Mouse (Mus musculus) MEL (cell line): ENCODE data around the gene BC029722. TPM values are rescaled to one million over a fixed set of nuclear protein-coding genes. Genes with fewer than 3 reads are reported as not detected.

Source experiments
- DNase-seq: peaks from one replicate; pipeline ENCODE4 v3.0.0; 2011; ENCODE audit warnings: low read depth, low spot score
- H3K27ac ChIP-seq: 2 replicates; pipeline ENCODE4 v1.5.1; 2012; ENCODE audit warnings: low read depth, mild to moderate bottlenecking, control low read depth, low read length, moderate library complexity; ENCODE audit not compliant: control insufficient read depth
- H3K27me3 ChIP-seq, 2 experiments: fragments of 150-350 bp in 1 of 2; sonication (generic) in 1 of 2; 2 replicates each; pipeline ENCODE4 v1.6.1; 2012; ENCODE audit warnings: low read length in 2 of 2, mild to moderate bottlenecking in 2 of 2, improper control_type of control experiment in 1 of 2, moderate library complexity in 1 of 2; ENCODE audit not compliant: insufficient read depth in 2 of 2, control insufficient read depth in 1 of 2
- H3K36me3 ChIP-seq, 2 experiments: 2 replicates each; pipeline ENCODE4 v1.6.1; 2012 to 2014; ENCODE audit warnings: low read length in 2 of 2, improper control_type of control experiment in 1 of 2, inconsistent platforms in 1 of 2, mild to moderate bottlenecking in 1 of 2; ENCODE audit not compliant: insufficient read depth in 2 of 2, control insufficient read depth in 1 of 2
- H3K4me1 ChIP-seq, 2 experiments: fragments of 150-350 bp in 1 of 2; sonication (generic) in 1 of 2; 2 replicates each; pipeline ENCODE4 v1.6.1; 2012; ENCODE audit warnings: low read length in 2 of 2, improper control_type of control experiment in 1 of 2, mild to moderate bottlenecking in 1 of 2; ENCODE audit not compliant: insufficient read depth in 2 of 2, control insufficient read depth in 1 of 2
- H3K4me3 ChIP-seq, 2 experiments: fragments of 150-350 bp in 1 of 2; sonication (generic) in 1 of 2; 2 replicates each; pipeline ENCODE4 v1.5.1; 2012; ENCODE audit warnings: low read depth in 2 of 2, low read length in 2 of 2, mild to moderate bottlenecking in 2 of 2, moderate library complexity in 2 of 2, control low read depth in 1 of 2, improper control_type of control experiment in 1 of 2; ENCODE audit not compliant: control insufficient read depth in 1 of 2, insufficient read depth in 1 of 2
- H3K79me2 ChIP-seq: 2 replicates; pipeline ENCODE4 v1.6.1; 2012; ENCODE audit warnings: mild to moderate bottlenecking, low read length, moderate library complexity; ENCODE audit not compliant: control insufficient read depth, poor library complexity, insufficient read depth
- H3K9ac ChIP-seq: 2 replicates; pipeline ENCODE4 v1.6.1; 2012; ENCODE audit warnings: low read depth, mild to moderate bottlenecking, control low read depth, low read length, moderate library complexity; ENCODE audit not compliant: control insufficient read depth, poor library complexity, severe bottlenecking
- H3K9me3 ChIP-seq: fragments of 150-350 bp; sonication (generic); replicated peaks from 2 replicates; pipeline ENCODE4 v1.6.1; 2012; ENCODE audit warnings: mild to moderate bottlenecking, low read length, improper control_type of control experiment, moderate library complexity; ENCODE audit not compliant: insufficient read depth
- CHD1 ChIP-seq: IDR thresholded peaks from 2 replicates; pipeline ENCODE4 v1.6.1; 2012; ENCODE audit warnings: low read depth, mild to moderate bottlenecking, inconsistent platforms, low read length, improper control_type of control experiment
- ELF1 ChIP-seq: IDR thresholded peaks from 2 replicates; pipeline ENCODE4 v1.6.1; 2014; ENCODE audit warnings: low read depth, mild to moderate bottlenecking, inconsistent platforms, low read length, improper control_type of control experiment, moderate library complexity
- EP300 ChIP-seq, 2 experiments: IDR thresholded peaks; 2 replicates each; pipeline ENCODE4 v1.6.1; 2011; ENCODE audit warnings: improper control_type of control experiment in 2 of 2, low read length in 2 of 2, low read depth in 1 of 2, mild to moderate bottlenecking in 1 of 2
- ETS1 ChIP-seq: IDR thresholded peaks from 2 replicates; pipeline ENCODE4 v1.6.1; 2012; ENCODE audit warnings: low read depth, mild to moderate bottlenecking, inconsistent platforms, low read length, improper control_type of control experiment, moderate library complexity
- HCFC1 ChIP-seq: IDR thresholded peaks from 2 replicates; pipeline ENCODE4 v1.6.1; 2012; ENCODE audit warnings: low read depth, mild to moderate bottlenecking, inconsistent platforms, low read length, improper control_type of control experiment, moderate library complexity
- JUND ChIP-seq: IDR thresholded peaks from 2 replicates; pipeline ENCODE4 v1.6.1; 2011; ENCODE audit warnings: low read depth, mild to moderate bottlenecking, improper control_type of control experiment, low read length
- KAT2A ChIP-seq: conservative IDR thresholded peaks from 2 replicates; pipeline ENCODE4 v1.6.1; 2012; ENCODE audit warnings: low read depth, low read length, improper control_type of control experiment, inconsistent platforms
- MAX ChIP-seq: IDR thresholded peaks from 2 replicates; pipeline ENCODE4 v1.6.1; 2011; ENCODE audit warnings: low read length, improper control_type of control experiment
- MAZ ChIP-seq: IDR thresholded peaks from 2 replicates; pipeline ENCODE4 v1.6.1; 2012; ENCODE audit warnings: low read depth, mild to moderate bottlenecking, inconsistent platforms, low read length, improper control_type of control experiment
- MEF2A ChIP-seq: IDR thresholded peaks from 2 replicates; pipeline ENCODE4 v1.6.1; 2014; ENCODE audit warnings: low read depth, mild to moderate bottlenecking, inconsistent platforms, low read length, improper control_type of control experiment; ENCODE audit not compliant: poor library complexity, insufficient replicate concordance, severe bottlenecking; ENCODE audit errors: extremely low read depth
- MYB ChIP-seq: IDR thresholded peaks from 2 replicates; pipeline ENCODE4 v1.6.1; 2011; ENCODE audit warnings: mild to moderate bottlenecking, low read depth, low read length, improper control_type of control experiment
- NELFE ChIP-seq: IDR thresholded peaks from 2 replicates; pipeline ENCODE4 v1.6.1; 2011; ENCODE audit warnings: low read depth, low read length, improper control_type of control experiment
- POLR2A ChIP-seq, 2 experiments: IDR thresholded peaks; 2 replicates each; pipeline ENCODE4 v1.6.1; 2011 to 2012; ENCODE audit warnings: low read length in 2 of 2, mild to moderate bottlenecking in 2 of 2, control low read depth in 1 of 2, improper control_type of control experiment in 1 of 2, low read depth in 1 of 2, moderate library complexity in 1 of 2; ENCODE audit not compliant: control insufficient read depth in 1 of 2, insufficient read depth in 1 of 2, poor library complexity in 1 of 2
- POLR2AphosphoS2 ChIP-seq: IDR thresholded peaks from 2 replicates; pipeline ENCODE4 v1.6.1; 2011; ENCODE audit warnings: low read length, improper control_type of control experiment
- RAD21 ChIP-seq: IDR thresholded peaks from 2 replicates; pipeline ENCODE4 v1.6.1; 2011; ENCODE audit warnings: mild to moderate bottlenecking, low read depth, low read length, improper control_type of control experiment
- RCOR1 ChIP-seq: IDR thresholded peaks from 2 replicates; pipeline ENCODE4 v1.6.1; 2012; ENCODE audit warnings: low read depth, mild to moderate bottlenecking, inconsistent platforms, low read length, improper control_type of control experiment
- SMC3 ChIP-seq: IDR thresholded peaks from 2 replicates; pipeline ENCODE4 v1.6.1; 2011; ENCODE audit warnings: low read depth, low read length, improper control_type of control experiment
- TBP ChIP-seq: IDR thresholded peaks from 2 replicates; pipeline ENCODE4 v1.8.0; 2011; ENCODE audit warnings: low read depth, low read length, improper control_type of control experiment
- TCF12 ChIP-seq: IDR thresholded peaks from 2 replicates; pipeline ENCODE4 v1.6.1; 2014; ENCODE audit warnings: low read depth, mild to moderate bottlenecking, inconsistent platforms, low read length, improper control_type of control experiment, moderate library complexity
- UBTF ChIP-seq: IDR thresholded peaks from 2 replicates; pipeline ENCODE4 v1.6.1; 2012; ENCODE audit warnings: low read depth, mild to moderate bottlenecking, inconsistent platforms, low read length, improper control_type of control experiment, moderate library complexity, borderline replicate concordance; ENCODE audit not compliant: insufficient read depth
- USF2 ChIP-seq, 2 experiments: IDR thresholded peaks; 2 replicates each; pipeline ENCODE4 v1.6.1; 2011 to 2012; ENCODE audit warnings: improper control_type of control experiment in 2 of 2, low read length in 2 of 2, borderline replicate concordance in 1 of 2, inconsistent platforms in 1 of 2, low read depth in 1 of 2, mild to moderate bottlenecking in 1 of 2; ENCODE audit not compliant: insufficient read depth in 1 of 2
- ZC3H11A ChIP-seq: IDR thresholded peaks from 2 replicates; pipeline ENCODE4 v1.6.1; 2012; ENCODE audit warnings: low read depth, mild to moderate bottlenecking, inconsistent platforms, low read length, improper control_type of control experiment
- ZKSCAN1 ChIP-seq: IDR thresholded peaks from 2 replicates; pipeline ENCODE4 v1.6.1; 2012; ENCODE audit warnings: low read depth, mild to moderate bottlenecking, inconsistent platforms, low read length, improper control_type of control experiment, moderate library complexity
- ZMIZ1 ChIP-seq: IDR thresholded peaks from 2 replicates; pipeline ENCODE4 v1.6.1; 2012; ENCODE audit warnings: low read depth, mild to moderate bottlenecking, inconsistent platforms, low read length, improper control_type of control experiment, moderate library complexity
- ZNF384 ChIP-seq: IDR thresholded peaks from 2 replicates; pipeline ENCODE4 v1.6.1; 2012; ENCODE audit warnings: low read depth, mild to moderate bottlenecking, inconsistent platforms, low read length, improper control_type of control experiment
- polyA plus RNA-seq, 2 experiments: library from polyadenylated mRNA; stranded (reverse) in 1 of 2; unstranded in 1 of 2; fragments of >175 nt in 1 of 2; fragments of >200 nt in 1 of 2; gene quantifications; 2 replicates each; pipeline versions ENCODE4 v1.2.1 to v1.2.4; 2012; ENCODE audit warnings: low replicate concordance in 2 of 2, low read depth in 1 of 2; ENCODE audit not compliant: insufficient read length in 2 of 2, insufficient read depth in 1 of 2, missing spikeins in 1 of 2
- total RNA-seq: library from RNA; depleted of rRNA; stranded (reverse); fragments of 300-350 nt; gene quantifications from 2 replicates; pipeline ENCODE4 v1.2.3, GENCODE M21; 2012

BC029722 gene
- total and polyA plus RNA-seq, 3 experiments = 5.9 to 19.7 TPM; not detected in 1

DNA sequence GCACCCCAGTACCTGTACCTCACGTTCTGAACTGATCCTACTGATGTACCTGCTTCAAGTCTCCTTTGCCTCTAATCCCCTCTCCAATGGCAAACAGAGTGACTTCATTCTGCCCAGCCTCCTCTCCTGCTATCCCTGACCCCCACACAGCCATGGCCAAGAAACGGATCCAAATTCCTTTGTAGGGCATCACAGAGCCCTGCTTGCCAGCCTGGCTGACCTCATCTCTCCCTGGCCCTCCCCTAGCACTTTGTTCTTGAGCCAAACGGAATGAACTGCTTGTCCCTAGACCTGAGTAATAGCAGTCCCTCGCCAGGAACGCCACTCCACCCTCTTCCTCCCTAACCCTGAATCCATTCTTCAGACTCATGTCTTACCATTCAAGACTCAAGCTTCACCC lies 12.7 kb downstream of the BC029722 start:
- H3K9me3 ChIP-seq = no peaks in the 10 kb centered on the region
- H3K4me1 ChIP-seq = peaks cover 0 to 7% of the 10 kb centered on the region in 2 experiments; a peak in 2 of 4 replicates
- H3K36me3 ChIP-seq = no peaks in the 10 kb centered on the region
- H3K27me3 ChIP-seq = peaks cover under 1 to 2% of the 10 kb centered on the region in 2 experiments; a peak in 2 of 4 replicates
- H3K4me3 ChIP-seq = no peak overlapping the region
- no peaks in the 10 kb centered on the region for H3K79me2 ChIP-seq
- TF ChIP-seq CHD1 = no peak
- TF ChIP-seq MYB = no peak
- TF ChIP-seq MAX = no peak
- no peak for TF ChIP-seq ELF1
- H3K9ac ChIP-seq = no peak overlapping the region
- no peak for DNase-seq
- H3K27ac ChIP-seq = no peak overlapping the region

DNA sequence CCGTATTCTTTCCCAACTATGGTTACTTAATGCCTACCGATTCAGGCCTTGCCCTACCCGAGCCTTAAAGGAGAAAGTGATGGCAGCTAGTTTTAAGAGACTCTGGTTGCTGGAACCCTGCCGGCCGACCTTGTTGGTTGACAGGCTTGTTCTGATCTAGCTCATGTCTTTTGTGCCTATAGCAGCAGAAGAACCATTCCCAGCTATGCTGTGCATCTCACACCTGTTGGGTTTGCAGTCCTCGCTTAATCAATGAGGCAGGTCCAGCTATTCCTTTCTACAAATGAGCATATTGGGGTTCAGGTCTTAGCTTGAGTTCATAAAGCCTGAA lies 13.3 kb downstream of the BC029722 start:
- Histone ChIP-seq H3K9me3 (no peaks in the 10 kb centered on the region), H3K4me3 (no peak overlapping the region), H3K4me1 (peaks cover 0 to 7% of the 10 kb centered on the region in 2 experiments; a peak in 2 of 4 replicates), H3K79me2 (no peaks in the 10 kb centered on the region), H3K9ac (no peak overlapping the region), H3K27ac (no peak overlapping the region), H3K36me3 (no peaks in the 10 kb centered on the region), H3K27me3 (peaks cover 2% of the 10 kb centered on the region in 2 experiments; a peak in 2 of 4 replicates)
- TF ChIP-seq CHD1 = no peak
- no peak for TF ChIP-seq SMC3
- no peak for TF ChIP-seq RCOR1
- no peak for TF ChIP-seq ZNF384
- TF ChIP-seq UBTF = no peak
- TF ChIP-seq ZMIZ1 = no peak
- DNase-seq = no peak

DNA sequence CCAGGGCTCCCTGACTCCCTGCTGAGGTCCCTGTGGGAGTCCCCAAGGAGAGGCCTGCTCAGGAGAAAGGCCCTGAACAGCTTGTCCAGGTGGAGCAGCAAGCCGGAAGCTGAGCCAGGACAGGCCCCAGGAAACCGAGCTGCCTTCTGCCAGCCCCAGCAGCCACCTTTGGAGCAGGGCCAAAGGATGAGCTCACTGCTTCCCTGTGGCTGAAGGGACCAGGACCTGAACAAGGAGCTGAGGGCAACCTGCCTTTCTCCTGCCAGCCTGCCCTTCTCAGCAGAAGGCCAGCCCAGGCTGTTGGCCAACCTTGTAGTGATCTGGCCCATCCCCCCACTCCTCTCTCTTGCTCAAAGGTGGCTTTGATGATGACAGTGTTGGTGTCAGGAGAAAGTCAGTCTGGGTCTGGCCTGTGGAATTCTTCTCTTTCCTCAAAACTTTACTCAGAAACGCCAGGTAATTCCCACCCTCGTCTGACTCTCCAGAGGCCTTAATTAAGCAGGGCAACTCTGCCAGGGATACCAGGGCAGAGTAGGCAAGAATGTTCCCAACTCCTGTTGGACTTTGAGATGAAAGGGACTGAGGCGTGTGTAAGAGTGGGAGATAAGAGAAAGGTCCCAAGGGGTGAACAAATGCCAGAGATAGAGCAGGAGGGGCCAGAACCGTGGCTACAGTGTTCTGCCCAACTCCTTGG lies 13.8 kb downstream of the BC029722 start:
- Histone ChIP-seq H3K9me3 (no peaks in the 10 kb centered on the region), H3K4me1 (peaks cover 0 to 7% of the 10 kb centered on the region in 2 experiments; a peak in 2 of 4 replicates), H3K27ac (no peak overlapping the region), H3K79me2 (no peaks in the 10 kb centered on the region), H3K36me3 (no peaks in the 10 kb centered on the region), H3K4me3 (no peak overlapping the region), H3K27me3 (peaks cover 2% of the 10 kb centered on the region in 2 experiments; a peak in 3 of 4 replicates), H3K9ac (no peak overlapping the region)
- no peak for DNase-seq
- TF ChIP-seq MAX (no peak), ETS1 (no peak), POLR2AphosphoS2 (no peak), POLR2A (IDR thresholded peaks at IDR 0.05; ENCODE audit: control insufficient read depth in 1 of 2, insufficient read depth in 1 of 2, low read depth in 1 of 2, low read length in 2 of 2, poor library complexity in 1 of 2) (no peak), RAD21 (no peak), USF2 (IDR thresholded peaks at IDR 0.05; ENCODE audit: borderline replicate concordance in 1 of 2, insufficient read depth in 1 of 2, low read depth in 1 of 2, low read length in 2 of 2) (no peak), ZC3H11A (no peak), NELFE (no peak), HCFC1 (no peak), ZKSCAN1 (no peak), ZMIZ1 (no peak), EP300 (IDR thresholded peaks at IDR 0.05; ENCODE audit: low read depth in 1 of 2, low read length in 2 of 2) (no peak), TCF12 (no peak), TBP (no peak), MEF2A (no peak), SMC3 (no peak), KAT2A (no peak), MAZ (no peak), JUND (no peak)
